Mouse (Mus musculus) gastrocnemius, postnatal 10 days (tissue): Measurements from ENCODE around the gene Zfp784. TPM values are rescaled to one million over a fixed set of nuclear protein-coding genes. Genes with fewer than 3 reads are reported as not detected.

Experiments used
- DNase-seq: peaks from one replicate; pipeline ENCODE4 v3.0.0; 2021; ENCODE audit warnings: mixed read lengths
- total RNA-seq, 2 experiments: library from RNA; stranded (reverse); gene quantifications; 2 replicates each; pipeline ENCODE4 v1.2.3; 2021

Gene Zfp784
- total RNA-seq, 2 experiments from 2014 or later: 4.9 to 6.0 TPM

GRCm38 (mm10) chr7:5057804-5058203, 19.6 kb upstream of the Zfp784 start:
- DNase-seq: no peak

GRCm38 (mm10) chr7:5057381-5057780, 19.1 kb upstream of the Zfp784 start:
- no peak for DNase-seq

DNA sequence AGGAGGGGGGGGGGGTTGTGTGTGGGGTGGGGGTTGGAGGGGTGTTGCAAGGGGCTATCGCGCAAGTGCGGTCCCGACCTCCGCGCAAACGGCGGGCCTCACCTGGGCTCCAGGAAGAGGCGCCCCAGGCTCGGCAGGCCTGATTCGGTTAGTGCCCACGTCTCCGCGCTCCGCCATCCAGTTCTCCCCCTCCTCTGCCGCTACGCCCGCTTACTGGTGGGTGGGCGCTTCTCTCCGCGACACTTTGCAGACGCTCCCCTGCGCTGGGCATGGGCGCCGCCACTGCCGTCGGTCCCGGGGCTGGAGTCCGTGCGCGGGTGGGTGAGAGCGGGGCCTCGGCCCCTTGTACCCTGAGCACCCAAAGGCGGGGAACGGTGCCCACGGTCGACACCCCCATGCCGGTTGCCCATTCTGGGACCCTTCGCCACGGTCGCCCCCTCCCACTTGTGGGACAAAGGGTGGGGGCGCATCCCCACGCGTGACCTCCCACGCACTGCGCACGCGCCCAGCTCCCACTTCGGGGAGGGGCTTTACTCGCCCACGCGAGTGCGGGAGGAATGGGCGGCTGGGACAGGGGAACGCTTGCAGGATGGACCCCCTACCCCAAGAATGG, 18.5 kb upstream of the Zfp784 start:
- DNase-seq: peak; percentile 15

- DNase-seq: no peak
Measured at GRCm38 (mm10) chr7:5053456-5054179, 15.4 kb upstream of the Zfp784 start.

DNA sequence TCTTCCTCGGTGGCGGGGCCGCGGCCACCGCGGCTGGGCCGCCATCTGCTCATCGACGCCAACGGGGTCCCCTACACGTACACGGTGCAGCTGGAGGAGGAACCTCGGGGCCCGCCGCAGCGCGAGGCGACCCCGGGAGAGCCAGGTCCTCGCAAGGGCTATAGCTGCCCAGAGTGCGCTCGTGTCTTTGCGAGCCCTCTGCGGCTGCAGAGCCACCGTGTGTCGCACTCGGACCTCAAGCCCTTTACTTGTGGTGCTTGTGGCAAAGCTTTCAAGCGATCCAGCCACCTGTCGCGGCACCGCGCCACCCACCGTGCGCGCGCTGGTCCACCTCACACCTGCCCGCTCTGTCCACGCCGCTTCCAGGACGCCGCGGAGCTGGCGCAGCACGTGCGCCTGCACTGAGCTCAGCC, 14.7 kb upstream of the Zfp784 start:
- no peak for DNase-seq

GRCm38 (mm10) chr7:5052438-5052837, 14.2 kb upstream of the Zfp784 start:
- no peak for DNase-seq

- DNase-seq: peak; percentile 76
Measured at GRCm38 (mm10) chr7:5051193-5052192, 13.2 kb upstream of the Zfp784 start, which contains the start of gene Zfp580. Gene Zfp580, plus strand, starts transcription at chr7:5051538.

GRCm38 (mm10) chr7:5047313-5047712, 9.1 kb upstream of the Zfp784 start:
- no peak for DNase-seq

GRCm38 (mm10) chr7:5046112-5046511, 7.9 kb upstream of the Zfp784 start:
- no peak for DNase-seq

- DNase-seq: no peak
Measured at GRCm38 (mm10) chr7:5044981-5045380, 6.7 kb upstream of the Zfp784 start.

DNA sequence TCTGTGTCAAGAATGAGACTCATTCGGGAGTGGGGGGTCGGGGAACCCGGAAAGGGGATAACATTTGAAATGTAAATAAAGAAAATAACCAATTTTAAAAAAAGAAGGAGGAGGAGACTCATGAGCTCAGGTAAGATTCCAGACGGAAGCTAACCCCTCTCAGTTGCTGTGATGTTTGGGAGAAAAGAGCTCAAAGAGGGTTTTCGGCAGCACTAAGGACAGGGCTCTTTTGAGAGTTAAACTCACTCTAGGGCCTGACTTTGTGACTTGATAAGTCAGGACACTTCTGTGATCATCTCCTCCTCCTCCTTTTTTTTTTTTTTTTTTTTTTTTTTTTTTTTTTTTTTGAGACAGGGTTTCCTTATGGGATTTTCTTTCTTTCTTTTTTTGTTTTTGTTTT, 694 bp upstream of the Zfp784 start:
- no peak for DNase-seq

DNA sequence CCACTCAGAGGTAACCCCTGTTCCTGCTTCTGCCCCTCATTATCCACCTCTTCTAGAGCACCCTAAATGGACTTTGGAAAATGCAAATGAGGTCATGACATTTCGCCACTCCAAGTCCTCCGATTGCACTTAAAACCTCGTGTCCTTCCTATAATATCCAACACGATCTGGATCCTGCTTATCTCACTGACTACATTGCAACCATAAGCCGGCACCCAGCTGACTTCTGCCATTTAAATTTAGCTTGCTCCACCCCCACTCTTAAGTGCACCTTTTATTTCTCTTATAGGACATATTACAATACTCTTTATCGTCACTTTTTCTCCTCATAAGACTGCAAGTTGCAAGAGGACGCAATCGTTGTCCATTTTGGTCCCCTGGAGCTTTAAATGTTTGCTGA, 779 bp downstream of the Zfp784 start:
- DNase-seq: no peak

- no peak for DNase-seq
Measured at GRCm38 (mm10) chr7:5037026-5037425, 1.2 kb downstream of the Zfp784 start.

GRCm38 (mm10) chr7:5036136-5036535, 2.1 kb downstream of the Zfp784 start:
- no peak for DNase-seq

DNA sequence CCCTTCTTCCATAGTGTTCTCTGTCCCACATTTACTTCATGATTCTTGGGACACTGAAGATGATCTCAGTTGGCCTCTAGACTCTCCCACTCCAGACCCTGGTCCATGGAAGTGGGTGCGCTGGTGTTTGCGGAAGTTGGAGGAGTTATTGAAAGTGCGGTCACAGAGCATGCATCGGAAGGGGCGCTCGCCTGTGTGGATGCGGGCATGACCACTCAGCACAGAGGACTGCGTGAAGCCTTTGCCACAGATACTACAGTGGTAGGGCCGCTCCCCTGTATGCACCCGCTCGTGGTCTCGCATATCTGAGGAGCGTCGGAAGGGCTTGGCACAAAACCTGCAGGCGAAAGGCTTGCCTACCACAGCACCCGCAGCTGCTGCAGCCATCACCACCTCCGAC, 2.6 kb downstream of the Zfp784 start:
- no peak for DNase-seq

- DNase-seq: no peak
Measured at GRCm38 (mm10) chr7:5033818-5034217, 4.4 kb downstream of the Zfp784 start, which contains the start of gene 4632433K11Rik. Gene 4632433K11Rik, plus strand, starts transcription at chr7:5034118.

GRCm38 (mm10) chr7:5031496-5031895, 6.8 kb downstream of the Zfp784 start:
- DNase-seq: no peak

DNA sequence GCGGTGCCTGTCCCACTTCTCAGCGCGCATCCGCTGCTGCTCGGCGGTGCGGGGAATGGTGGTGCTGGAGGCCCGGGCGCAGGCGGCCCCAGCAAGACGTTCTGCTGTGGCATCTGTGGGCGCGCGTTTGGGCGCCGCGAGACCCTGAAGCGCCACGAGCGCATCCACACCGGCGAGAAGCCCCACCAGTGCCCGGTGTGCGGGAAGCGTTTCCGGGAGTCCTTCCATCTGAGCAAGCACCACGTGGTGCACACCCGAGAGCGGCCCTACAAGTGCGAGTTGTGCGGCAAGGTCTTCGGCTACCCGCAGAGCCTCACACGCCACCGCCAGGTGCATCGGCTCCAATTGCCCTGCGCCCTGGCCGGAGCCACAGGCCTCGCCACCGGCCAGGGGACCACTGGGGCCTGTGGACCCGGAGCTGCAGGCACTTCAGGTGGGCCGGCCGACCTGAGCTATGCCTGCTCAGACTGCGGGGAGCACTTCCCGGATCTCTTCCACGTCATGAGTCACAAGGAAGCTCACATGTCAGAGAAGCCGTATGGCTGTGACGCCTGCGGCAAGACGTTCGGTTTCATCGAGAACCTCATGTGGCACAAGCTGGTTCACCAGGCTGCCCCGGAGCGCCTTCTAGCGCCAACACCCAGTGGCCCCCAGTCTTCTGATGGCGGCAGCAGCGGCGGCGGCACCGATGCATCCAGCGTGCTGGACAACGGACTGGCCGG, 7.5 kb downstream of the Zfp784 start:
- no peak for DNase-seq

DNA sequence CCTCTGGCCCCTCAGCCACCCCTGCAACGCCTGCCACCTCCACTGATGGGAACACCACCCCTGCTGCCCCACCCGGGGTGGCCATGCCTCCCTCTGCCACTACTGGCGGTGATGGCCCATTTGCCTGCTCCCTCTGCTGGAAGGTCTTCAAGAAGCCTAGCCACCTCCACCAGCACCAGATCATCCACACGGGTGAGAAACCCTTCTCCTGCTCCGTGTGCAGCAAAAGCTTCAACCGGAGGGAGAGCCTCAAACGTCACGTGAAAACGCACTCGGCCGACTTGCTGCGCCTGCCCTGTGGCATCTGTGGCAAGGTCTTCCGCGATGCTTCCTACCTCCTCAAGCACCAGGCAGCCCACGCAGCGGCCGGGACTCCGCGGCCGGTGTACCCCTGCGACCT, 8.3 kb downstream of the Zfp784 start:
- no peak for DNase-seq

DNA sequence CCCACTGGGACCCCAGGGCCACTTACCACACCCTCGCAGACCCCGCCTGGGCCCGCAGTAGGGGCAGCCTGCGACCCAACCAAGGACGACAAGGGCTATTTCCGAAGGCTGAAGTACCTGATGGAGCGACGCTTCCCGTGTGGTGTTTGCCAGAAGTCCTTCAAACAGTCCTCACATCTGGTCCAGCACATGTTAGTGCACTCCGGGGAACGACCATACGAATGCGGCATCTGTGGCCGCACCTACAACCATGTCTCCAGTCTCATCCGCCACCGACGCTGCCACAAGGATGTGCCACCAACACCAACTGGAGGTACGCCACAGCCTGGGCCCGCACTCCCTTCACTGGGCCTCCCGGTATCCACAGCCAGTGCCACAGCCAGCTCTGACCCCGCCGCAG, 8.7 kb downstream of the Zfp784 start:
- DNase-seq: no peak

GRCm38 (mm10) chr7:5021197-5021596, 17.0 kb downstream of the Zfp784 start:
- no peak for DNase-seq

DNA sequence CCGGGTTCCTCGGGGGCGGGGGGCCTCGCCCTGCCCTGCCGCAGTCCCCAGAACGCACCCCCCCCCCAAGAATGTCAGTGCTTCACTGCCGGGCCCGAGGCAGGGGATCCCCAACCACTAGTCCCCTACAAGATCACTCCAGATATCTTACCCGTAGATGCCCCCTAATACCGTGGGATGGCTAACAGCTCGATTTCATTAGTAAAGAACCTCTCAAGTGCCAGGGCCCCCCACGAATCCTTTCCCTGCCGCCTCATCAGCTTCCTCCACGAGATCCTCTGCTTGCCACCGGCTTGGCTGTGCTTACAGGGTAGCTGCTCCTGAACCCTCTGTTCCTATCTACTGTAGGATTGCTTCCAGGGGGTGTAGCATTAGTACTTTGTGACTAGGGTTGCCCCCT, 17.6 kb downstream of the Zfp784 start:
- DNase-seq: no peak
